Mouse (Mus musculus): ENCODE measurements at regions not wholly inside any gene's neighbourhood (a gene's known extent, or its start where the extent isn't known, plus 50 kb on each side); places are given as distances from the start of the nearest gene placed in this dataset.

- H3K4me1 ChIP-seq (ENCODE audit: insufficient read depth) = no peaks in the 10 kb centered on the region
- no peak overlapping the region for H3K9ac ChIP-seq
- DNase-seq (no peak), ATAC-seq (ENCODE audit: insufficient read depth) (no peak)
- H3K36me3 ChIP-seq (ENCODE audit: insufficient read depth) = no peaks in the 10 kb centered on the region
- H3K4me3 ChIP-seq (ENCODE audit: low read depth, low read length) = no peak overlapping the region
- H3K4me2 ChIP-seq = no peak overlapping the region
- 73% methylated on average over 21 of the region's 21 CpGs for WGBS
- no peaks in the 10 kb centered on the region for H3K9me3 ChIP-seq (ENCODE audit: low read depth, low read length)
- H3K27me3 ChIP-seq (ENCODE audit: insufficient read depth, low read length) = no peaks in the 10 kb centered on the region
- H3K27ac ChIP-seq (ENCODE audit: low read depth) = no peak overlapping the region
- TF ChIP-seq CTCF (IDR thresholded peaks at IDR 0.05; ENCODE audit: low read depth) = no peak
Observed at GRCm38 (mm10) chr12:97921349-97922264, 337.7 kb downstream of the Galc start.

GRCm38 (mm10) chr12:97918416-97918815 lies 340.8 kb downstream of the Galc start:
- Histone ChIP-seq H3K4me1 (ENCODE audit: insufficient read depth) (no peaks in the 10 kb centered on the region), H3K4me3 (ENCODE audit: low read depth, low read length) (no peak overlapping the region), H3K36me3 (ENCODE audit: insufficient read depth) (no peaks in the 10 kb centered on the region), H3K27me3 (ENCODE audit: insufficient read depth, low read length) (no peaks in the 10 kb centered on the region), H3K27ac (ENCODE audit: low read depth) (no peak overlapping the region), H3K9ac (no peak overlapping the region), H3K9me3 (ENCODE audit: low read depth, low read length) (no peaks in the 10 kb centered on the region), H3K4me2 (no peak overlapping the region)
- DNase-seq (no peak), ATAC-seq (ENCODE audit: insufficient read depth) (no peak)
- no peak for TF ChIP-seq CTCF (IDR thresholded peaks at IDR 0.05; ENCODE audit: low read depth)
- WGBS = 91% methylated on average over 3 of the region's 3 CpGs

GRCm38 (mm10) chr12:97915026-97915425 lies 344.2 kb downstream of the Galc start:
- no peaks in the 10 kb centered on the region for H3K4me1 ChIP-seq (ENCODE audit: insufficient read depth)
- TF ChIP-seq CTCF (IDR thresholded peaks at IDR 0.05; ENCODE audit: low read depth) = no peak
- no peak for ATAC-seq (ENCODE audit: insufficient read depth)
- H3K36me3 ChIP-seq (ENCODE audit: insufficient read depth) = no peaks in the 10 kb centered on the region
- no peak overlapping the region for H3K27ac ChIP-seq (ENCODE audit: low read depth)
- no peak overlapping the region for H3K9ac ChIP-seq
- no peaks in the 10 kb centered on the region for H3K27me3 ChIP-seq (ENCODE audit: insufficient read depth, low read length)
- no peak overlapping the region for H3K4me3 ChIP-seq (ENCODE audit: low read depth, low read length)
- 84% methylated on average over 4 of the region's 4 CpGs for WGBS
- DNase-seq = no peak
- no peak overlapping the region for H3K4me2 ChIP-seq
- no peaks in the 10 kb centered on the region for H3K9me3 ChIP-seq (ENCODE audit: low read depth, low read length)

- H3K27me3 ChIP-seq (ENCODE audit: insufficient read depth, low read length) = no peaks in the 10 kb centered on the region
- H3K9me3 ChIP-seq (ENCODE audit: low read depth, low read length) = no peaks in the 10 kb centered on the region
- H3K4me3 ChIP-seq (ENCODE audit: low read depth, low read length) = no peak overlapping the region
- no peak overlapping the region for H3K9ac ChIP-seq
- no peak for TF ChIP-seq CTCF (IDR thresholded peaks at IDR 0.05; ENCODE audit: low read depth)
- no peak overlapping the region for H3K27ac ChIP-seq (ENCODE audit: low read depth)
- H3K36me3 ChIP-seq (ENCODE audit: insufficient read depth) = no peaks in the 10 kb centered on the region
- ATAC-seq (ENCODE audit: insufficient read depth) = no peak
- WGBS = 61% methylated on average over 1 of the region's 1 CpGs
- no peak overlapping the region for H3K4me2 ChIP-seq
- H3K4me1 ChIP-seq (ENCODE audit: insufficient read depth) = no peaks in the 10 kb centered on the region
- no peak for DNase-seq
Observed at GRCm38 (mm10) chr12:97912730-97913129, 346.5 kb downstream of the Galc start.

GRCm38 (mm10) chr12:97899266-97899665 lies 360.0 kb downstream of the Galc start:
- H3K9me3 ChIP-seq (ENCODE audit: low read depth, low read length) = no peaks in the 10 kb centered on the region
- ATAC-seq (ENCODE audit: insufficient read depth) (no peak), DNase-seq (no peak)
- H3K4me2 ChIP-seq = no peak overlapping the region
- H3K4me1 ChIP-seq (ENCODE audit: insufficient read depth) = no peaks in the 10 kb centered on the region
- no peak for TF ChIP-seq CTCF (IDR thresholded peaks at IDR 0.05; ENCODE audit: low read depth)
- no peaks in the 10 kb centered on the region for H3K27me3 ChIP-seq (ENCODE audit: insufficient read depth, low read length)
- H3K27ac ChIP-seq (ENCODE audit: low read depth) = no peak overlapping the region
- 56% methylated on average over 5 of the region's 5 CpGs for WGBS
- H3K4me3 ChIP-seq (ENCODE audit: low read depth, low read length) = no peak overlapping the region
- H3K9ac ChIP-seq = no peak overlapping the region
- no peaks in the 10 kb centered on the region for H3K36me3 ChIP-seq (ENCODE audit: insufficient read depth)

GRCm38 (mm10) chr12:97898178-97898577 lies 361.1 kb downstream of the Galc start:
- Histone ChIP-seq H3K9ac (no peak overlapping the region), H3K4me3 (ENCODE audit: low read depth, low read length) (no peak overlapping the region), H3K36me3 (ENCODE audit: insufficient read depth) (no peaks in the 10 kb centered on the region), H3K4me2 (no peak overlapping the region), H3K9me3 (ENCODE audit: low read depth, low read length) (no peaks in the 10 kb centered on the region), H3K27ac (ENCODE audit: low read depth) (no peak overlapping the region), H3K4me1 (ENCODE audit: insufficient read depth) (no peaks in the 10 kb centered on the region), H3K27me3 (ENCODE audit: insufficient read depth, low read length) (no peaks in the 10 kb centered on the region)
- no peak for TF ChIP-seq CTCF (IDR thresholded peaks at IDR 0.05; ENCODE audit: low read depth)
- ATAC-seq (ENCODE audit: insufficient read depth) (no peak), DNase-seq (no peak)
- 74% methylated on average over 2 of the region's 2 CpGs for WGBS

GRCm38 (mm10) chr12:97895981-97896380 lies 363.3 kb downstream of the Galc start:
- TF ChIP-seq CTCF (IDR thresholded peaks at IDR 0.05; ENCODE audit: low read depth) = no peak
- DNase-seq = no peak
- Histone ChIP-seq H3K4me3 (ENCODE audit: low read depth, low read length) (no peak overlapping the region), H3K36me3 (ENCODE audit: insufficient read depth) (no peaks in the 10 kb centered on the region), H3K4me2 (no peak overlapping the region), H3K27ac (ENCODE audit: low read depth) (no peak overlapping the region), H3K4me1 (ENCODE audit: insufficient read depth) (no peaks in the 10 kb centered on the region), H3K9ac (no peak overlapping the region), H3K27me3 (ENCODE audit: insufficient read depth, low read length) (no peaks in the 10 kb centered on the region), H3K9me3 (ENCODE audit: low read depth, low read length) (no peaks in the 10 kb centered on the region)
- WGBS = 78% methylated on average over 2 of the region's 2 CpGs
- no peak for ATAC-seq (ENCODE audit: insufficient read depth)

Measured in lung, embryonic 14.5 days (tissue).